In genomic region chr19:4646917-4647492, GRCm38 (mm10) we compare ENCODE assay signal across 23 mouse cellular contexts. TPM values are rescaled to one million over a fixed set of nuclear protein-coding genes. Genes with fewer than 3 reads are reported as not detected.
A peak's percentile ranks its signal among the peaks of the same experiment; 100 is the strongest.
DNase-seq lines count a peak whose midpoint lies in the region; ATAC-seq and TF ChIP-seq lines count a peak whose summit lies in the region.
"Had no signal": no experiment of that assay in that cellular context is flagged by ENCODE, and none has a peak within 500 bp of the region (broad histone marks: within the 10 kb centered on the region; RNA-seq: fewer than 3 reads in every experiment).

No protein-coding gene starts in this region.

- peak overlapping the region; percentile 84 for H3K27ac ChIP-seq in left cerebral cortex, adult 2 months
- H3K27ac ChIP-seq: forebrain, embryonic 15.5 days; hindbrain, embryonic 14.5 days; limb, embryonic 15.5 days; neural tube, embryonic 12.5 days had no signal

- H3K4me3 ChIP-seq in left cerebral cortex, adult 2 months: peak overlapping the region; percentile 4; the same call in 1 of the 2 replicates
- H3K4me3 ChIP-seq: erythroblast, embryonic 14.5 days; forebrain, embryonic 15.5 days; limb, embryonic 15.5 days; neural tube, embryonic 12.5 days had no signal

- peak; percentile 60; the same call in 1 of the 2 replicates for ATAC-seq in frontal cortex, adult (ENCODE audit: low TSS enrichment)
- ATAC-seq: activated CD4-positive, CD25-positive, alpha-beta regulatory T cell, adult 4 months; forebrain, embryonic 15.5 days; intestine, embryonic 16.5 days; liver, postnatal 0 days; Patski had no signal

- intact Hi-C loops in left cerebral cortex, adult 2 months (cut with DNase I): loop anchor here (1.0 to 5.0 kb wide), 3 partner anchors 50 to 85 kb away; partner anchors contain the start of gene Sptbn2

- DNase-seq in frontal cortex, postnatal 25 days (ENCODE audit: low spot score in 2 of 2): peak; percentile 39 to 49
- peak; percentile 49 to 66 for DNase-seq in left cerebral cortex, adult 2 months (ENCODE audit: extremely low spot score in 1 of 2, low spot score in 2 of 2)
- DNase-seq in right cerebral cortex, postnatal 14 days: peak; percentile 71
- DNase-seq in thymus, postnatal 36 days: no peak
- DNase-seq in embryo, embryonic 10.5 days (ENCODE audit: low spot score): no peak
- DNase-seq in thymus, postnatal 14 days: no peak
- DNase-seq: cerebellum, postnatal 14 days; gastrocnemius, postnatal 36 days; heart, postnatal 14 days; kidney, postnatal 10 days; liver, postnatal 0 days; lung, postnatal 4 days; thymus, adult 18-20 months had no signal

- TF ChIP-seq CTCF in left cerebral cortex, adult 2 months (IDR thresholded peaks at IDR 0.05): no peak

RNA-seq across cellular contexts. Expression of gene Rce1, which starts 21.6 kb away (rescaled TPM):
- total RNA-seq in left cerebral cortex, adult 2 months (2021): 10 to 100 TPM; 26.4 to 30.6 TPM

RNA-seq across cellular contexts. Expression of gene Lrfn4, which starts 31.5 kb away (rescaled TPM):
- 10 to 100 TPM; 41.2 to 44.9 TPM for total RNA-seq in left cerebral cortex, adult 2 months (2021)
- total RNA-seq: monocyte, adult 5-6 weeks had no signal

RNA-seq across cellular contexts. Expression of gene Gm960, which starts 51.5 kb away (rescaled TPM):
- 1 to 10 TPM; 1.5 to 1.6 TPM for total RNA-seq in left cerebral cortex, adult 2 months (2021)
- total RNA-seq: heart, postnatal 14 days; monocyte, adult 5-6 weeks had no signal

Comparison
In these comparisons a context has a peak if more than half of its experiments do, and no peak if none do; other contexts are left out.
1. DNase-seq: peak in frontal cortex, postnatal 25 days (2 of 2), left cerebral cortex, adult 2 months (2 of 2) and right cerebral cortex, postnatal 14 days (single experiment); none in thymus, postnatal 36 days (0 of 2), embryo, embryonic 10.5 days (single experiment) and thymus, postnatal 14 days (single experiment).